Comparison of ENCODE assay signal across 25 mouse cellular contexts in the genomic region with DNA sequence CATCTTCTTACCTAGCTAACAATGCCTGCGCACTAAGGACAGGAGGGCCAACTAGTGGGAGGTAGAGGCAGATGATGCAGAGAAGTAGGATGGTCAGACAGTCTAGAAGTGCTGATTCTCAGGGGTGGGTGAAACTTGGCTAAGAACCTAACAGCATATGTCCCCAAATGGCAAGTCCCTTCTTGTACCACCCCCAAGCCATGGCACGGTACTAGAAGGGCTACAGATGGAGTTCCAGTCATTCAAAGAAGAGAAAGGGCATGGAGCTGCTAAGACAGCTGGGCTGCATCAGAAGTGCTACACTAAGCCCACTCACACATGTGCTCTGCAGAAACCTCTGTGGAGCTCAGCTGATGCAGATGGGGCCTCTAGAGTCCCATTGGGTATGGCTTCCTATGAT.
DNase-seq lines count a peak whose midpoint lies in the region; ATAC-seq and TF ChIP-seq lines count a peak whose summit lies in the region.
"Had no signal": no experiment of that assay in that cellular context is flagged by ENCODE, and none has a peak within 500 bp of the region (broad histone marks: within the 10 kb centered on the region; RNA-seq: fewer than 3 reads in every experiment).

No protein-coding gene starts in this region.

- H3K36me3 ChIP-seq in heart, adult 2 months (ENCODE audit: control insufficient read depth, insufficient read depth, low read length): no peaks in the 10 kb centered on the region
- H3K36me3 ChIP-seq in forebrain, embryonic 14.5 days (ENCODE audit: control insufficient read depth, insufficient read depth, low read length): no peaks in the 10 kb centered on the region
- no peaks in the 10 kb centered on the region for H3K36me3 ChIP-seq in midbrain, embryonic 13.5 days
- H3K36me3 ChIP-seq: embryonic facial prominence, embryonic 15.5 days; forebrain, embryonic 15.5 days; hindbrain, embryonic 15.5 days; limb, embryonic 15.5 days; midbrain, embryonic 15.5 days; neural tube, embryonic 13.5 days had no signal

- no peaks in the 10 kb centered on the region for H3K27me3 ChIP-seq in heart, adult 2 months (ENCODE audit: control insufficient read depth, insufficient read depth, low read length)
- H3K27me3 ChIP-seq in forebrain, embryonic 14.5 days (replicated peaks; ENCODE audit: control insufficient read depth, insufficient read depth, low read length): no peaks in the 10 kb centered on the region
- H3K27me3 ChIP-seq in midbrain, embryonic 13.5 days: no peaks in the 10 kb centered on the region
- H3K27me3 ChIP-seq: embryonic facial prominence, embryonic 15.5 days; forebrain, embryonic 15.5 days; hindbrain, embryonic 15.5 days; limb, embryonic 15.5 days; megakaryocyte, embryonic 14.5 days; midbrain, embryonic 15.5 days; neural tube, embryonic 13.5 days had no signal

- no peaks in the 10 kb centered on the region for H3K9me3 ChIP-seq in forebrain, embryonic 14.5 days (replicated peaks; ENCODE audit: control insufficient read depth, low read length)
- no peaks in the 10 kb centered on the region for H3K9me3 ChIP-seq in midbrain, embryonic 13.5 days
- H3K9me3 ChIP-seq: embryonic facial prominence, embryonic 15.5 days; forebrain, embryonic 15.5 days; hindbrain, embryonic 15.5 days; limb, embryonic 15.5 days; midbrain, embryonic 15.5 days; neural tube, embryonic 13.5 days had no signal

- no peak overlapping the region for H3K4me3 ChIP-seq in heart, adult 2 months
- H3K4me3 ChIP-seq in forebrain, embryonic 14.5 days (ENCODE audit: low read depth, low read length): no peak overlapping the region
- no peak overlapping the region for H3K4me3 ChIP-seq in midbrain, embryonic 13.5 days (replicated peaks)
- H3K4me3 ChIP-seq: embryonic facial prominence, embryonic 15.5 days; forebrain, embryonic 15.5 days; hindbrain, embryonic 15.5 days; limb, embryonic 15.5 days; megakaryocyte, embryonic 14.5 days; midbrain, embryonic 15.5 days; neural tube, embryonic 13.5 days had no signal

- no peaks in the 10 kb centered on the region for H3K4me1 ChIP-seq in heart, adult 2 months (ENCODE audit: control insufficient read depth, insufficient read depth, low read length)
- no peaks in the 10 kb centered on the region for H3K4me1 ChIP-seq in forebrain, embryonic 14.5 days (ENCODE audit: control insufficient read depth, insufficient read depth, low read length)
- H3K4me1 ChIP-seq in midbrain, embryonic 13.5 days (replicated peaks): no peaks in the 10 kb centered on the region
- H3K4me1 ChIP-seq: embryonic facial prominence, embryonic 15.5 days; forebrain, embryonic 15.5 days; hindbrain, embryonic 15.5 days; limb, embryonic 15.5 days; megakaryocyte, embryonic 14.5 days; midbrain, embryonic 15.5 days; neural tube, embryonic 13.5 days had no signal

- peak; percentile 68 for DNase-seq in heart, adult 11 months
- no peak for DNase-seq in heart, adult 2 months
- DNase-seq in right cerebral cortex, adult 18-20 months: peak; percentile 75
- no peak for DNase-seq in right cerebral cortex, postnatal 4 days
- DNase-seq in layer of hippocampus, postnatal 36 days: peak; percentile 8 to 25
- DNase-seq in right cerebral cortex, postnatal 36 days (ENCODE audit: low spot score in 2 of 2): peak; percentile 38 to 58
- no peak for DNase-seq in forebrain, embryonic 14.5 days (ENCODE audit: low spot score)
- DNase-seq: adrenal gland, adult 8-10 months; cerebellum, adult 2 months; cerebellum, postnatal 36 days; kidney, adult 8-10 months; kidney, postnatal 10 days; lung, embryonic 14.5 days; thymus, postnatal 14 days had no signal

- no peak overlapping the region for H3K4me2 ChIP-seq in forebrain, embryonic 14.5 days (ENCODE audit: low read length)
- no peak overlapping the region for H3K4me2 ChIP-seq in midbrain, embryonic 13.5 days (replicated peaks)
- H3K4me2 ChIP-seq: embryonic facial prominence, embryonic 15.5 days; forebrain, embryonic 15.5 days; heart, embryonic 11.5 days; hindbrain, embryonic 15.5 days; limb, embryonic 15.5 days; lung, embryonic 14.5 days; midbrain, embryonic 15.5 days; neural tube, embryonic 13.5 days had no signal

- no peak for TF ChIP-seq EP300 in heart, adult 2 months (IDR thresholded peaks at IDR 0.05; ENCODE audit: insufficient read depth, low read depth, low read length)

- no peak for TF ChIP-seq CTCF in heart, adult 2 months (IDR thresholded peaks at IDR 0.05)

- H3K9ac ChIP-seq in heart, adult 2 months (ENCODE audit: low read depth, low read length): no peak overlapping the region
- no peak overlapping the region for H3K9ac ChIP-seq in forebrain, embryonic 14.5 days (ENCODE audit: low read length)
- no peak overlapping the region for H3K9ac ChIP-seq in midbrain, embryonic 13.5 days (replicated peaks)
- H3K9ac ChIP-seq: embryonic facial prominence, embryonic 15.5 days; forebrain, embryonic 15.5 days; hindbrain, embryonic 15.5 days; limb, embryonic 15.5 days; liver, embryonic 14.5 days; lung, embryonic 14.5 days; midbrain, embryonic 15.5 days; neural tube, embryonic 13.5 days had no signal

- no peak for ATAC-seq in forebrain, embryonic 14.5 days
- no peak for ATAC-seq in midbrain, embryonic 13.5 days
- ATAC-seq: activated CD4-positive, CD25-positive, alpha-beta regulatory T cell, adult 4 months; forebrain, embryonic 15.5 days; midbrain, embryonic 15.5 days had no signal

- no peaks in the 10 kb centered on the region for H3K79me2 ChIP-seq in heart, adult 2 months (replicated peaks; ENCODE audit: control insufficient read depth, insufficient read depth, low read length)

- 92% methylated on average over 2 of the region's 2 CpGs for WGBS in heart, adult 2 months
- WGBS in forebrain, embryonic 14.5 days: 98% methylated on average over 2 of the region's 2 CpGs
- WGBS in midbrain, embryonic 13.5 days: 91% methylated on average over 2 of the region's 2 CpGs

- no peak for TF ChIP-seq POLR2A in heart, adult 2 months (IDR thresholded peaks at IDR 0.05; ENCODE audit: insufficient read depth, low read depth, low read length)

- intact Hi-C loops in heart, adult 2 months (cut with DNase I): no loop called here

- no peak overlapping the region for H3K27ac ChIP-seq in heart, adult 2 months
- no peak overlapping the region for H3K27ac ChIP-seq in forebrain, embryonic 14.5 days (ENCODE audit: low read depth, low read length)
- H3K27ac ChIP-seq in midbrain, embryonic 13.5 days: no peak overlapping the region
- H3K27ac ChIP-seq: embryonic facial prominence, embryonic 15.5 days; forebrain, embryonic 15.5 days; hindbrain, embryonic 15.5 days; limb, embryonic 15.5 days; liver, embryonic 14.5 days; midbrain, embryonic 15.5 days; neural tube, embryonic 13.5 days had no signal

Comparison
In these comparisons a context has a peak if more than half of its experiments do, and no peak if none do; other contexts are left out.
1. DNase-seq: peak in heart, adult 11 months (single experiment), right cerebral cortex, adult 18-20 months (single experiment), layer of hippocampus, postnatal 36 days (2 of 2) and right cerebral cortex, postnatal 36 days (2 of 2); none in heart, adult 2 months (0 of 2), right cerebral cortex, postnatal 4 days (single experiment) and forebrain, embryonic 14.5 days (single experiment).